Mouse (Mus musculus) effector memory CD4-positive, alpha-beta T cell, adult 5 months (primary cell): ENCODE measurements around the gene Taf5l. TPM values are rescaled to one million over a fixed set of nuclear protein-coding genes. Genes with fewer than 3 reads are reported as not detected.

ENCODE experiments used
- polyA plus RNA-seq: library from polyadenylated mRNA; unstranded; fragments of 100-300 nt; shearing (Covaris generic); gene quantifications from one replicate; pipeline ENCODE4 v1.2.1, GENCODE M21; 2017

Gene Taf5l
- 100 TPM for polyA plus RNA-seq

DNA sequence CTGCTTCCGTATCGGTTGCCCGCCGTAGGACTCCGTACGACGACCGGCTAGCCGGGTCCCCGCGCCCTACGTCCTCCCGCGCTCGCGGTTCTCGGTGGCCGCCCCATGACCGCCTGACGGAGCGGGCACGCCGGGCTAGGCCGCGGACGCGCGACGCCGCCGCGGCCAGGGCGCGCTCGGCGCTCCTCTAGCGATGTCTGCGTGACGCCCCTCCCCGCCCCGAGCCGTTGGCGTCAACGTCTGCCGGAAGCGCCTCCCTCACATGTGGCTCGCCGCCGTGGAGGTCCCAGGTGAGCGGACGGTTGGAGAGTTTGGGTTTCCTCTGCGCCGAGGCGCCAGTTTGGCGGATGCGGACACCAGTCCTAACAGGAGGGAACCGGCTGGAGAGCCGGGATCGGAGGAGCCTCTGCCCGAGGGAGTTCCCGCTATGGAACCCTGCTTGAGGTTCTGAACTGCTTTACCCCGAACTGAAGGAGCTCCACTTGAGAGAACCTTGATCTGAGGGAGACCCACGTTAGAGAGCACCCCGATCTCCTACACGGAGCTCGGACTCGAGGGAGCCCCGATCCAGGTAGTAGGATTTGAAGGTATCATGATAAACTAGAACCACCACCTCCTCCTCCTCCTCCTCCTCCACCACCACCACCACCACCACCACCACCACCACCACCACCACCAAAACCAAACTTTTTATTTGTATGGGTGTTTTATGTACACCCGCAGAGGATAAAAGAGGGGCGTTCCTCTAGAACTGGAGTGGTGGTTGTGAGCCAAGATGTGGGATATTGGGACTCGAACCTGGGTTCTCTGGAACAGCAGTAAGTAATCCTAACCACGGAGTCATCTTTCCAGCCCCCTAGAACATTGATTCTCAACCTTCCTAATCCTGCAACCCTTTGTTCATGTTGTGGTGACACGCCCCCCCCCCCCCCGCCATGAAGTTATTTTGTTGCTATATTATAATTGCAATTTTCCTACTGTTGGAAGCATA is at the start of gene Taf5l, which contains the start of gene Urb2:
Gene Taf5l (minus strand): TSS at position 161 of the 991 bp plus-strand sequence.
Gene Urb2 (plus strand): TSS at position 272 of the 991 bp plus-strand sequence.

GRCm38 (mm10) chr8:123982826-123983400 is 38.3 kb downstream of the Taf5l start, which contains the start of gene Abcb10:
Gene Abcb10 (minus strand): TSS chr8:123983122.

GRCm38 (mm10) chr8:123948942-123949685 is 72.1 kb downstream of the Taf5l start, which contains the start of gene Nup133:
Gene Nup133 (minus strand): TSS chr8:123949265.

Other genes starting within 250 kb of the Taf5l start
- 29.1 TPM for gene Rab4a, start 215.4 kb downstream of the Taf5l start, polyA plus RNA-seq
- gene Ccsap, start 161.2 kb downstream of the Taf5l start, polyA plus RNA-seq: 22.3 TPM
- 0.62 TPM for gene Acta1, start 126.6 kb downstream of the Taf5l start, polyA plus RNA-seq
- gene Nup133, start 72.1 kb downstream of the Taf5l start, polyA plus RNA-seq: 15.9 TPM
- gene Abcb10, start 38.3 kb downstream of the Taf5l start, polyA plus RNA-seq: 2.3 TPM
- 10.3 TPM for gene Urb2, start 111 bp upstream of the Taf5l start, polyA plus RNA-seq
- gene Galnt2, start 210.0 kb upstream of the Taf5l start, polyA plus RNA-seq: 59.2 TPM